Mouse (Mus musculus) left cerebral cortex, adult 18-20 months (tissue): ENCODE measurements around the gene Gpld1. TPM values are rescaled to one million over a fixed set of nuclear protein-coding genes. Genes with fewer than 3 reads are reported as not detected.

Experiments
- DNase-seq, 2 experiments: peaks; one replicate each; pipeline ENCODE4 v3.0.0; 2021 to 2022; ENCODE audit warnings: low spot score in 2 of 2, mixed read lengths in 1 of 2
- long read RNA-seq, 2 experiments: library from polyadenylated mRNA; stranded (forward); transcript quantifications; one replicate each; pipeline ENCODE4 v2.0.0; 2021
- total RNA-seq, 2 experiments: library from RNA; stranded (reverse); gene quantifications; 2 replicates each; pipeline ENCODE4 v1.2.3; 2021

Gene Gpld1
- 10 to 100 TPM; 19.5 to 22.3 TPM for total RNA-seq
- long read RNA-seq, experiment 1, full-length matches to known transcripts: 8 of 51 reads
- long read RNA-seq, experiment 1, partial matches to known transcripts: 30 of 51 reads
- long read RNA-seq, experiment 1, other reads (novel, unspliced or antisense): 13 of 51 reads
- long read RNA-seq, experiment 2, full-length matches to known transcripts: 2 of 28 reads
- long read RNA-seq, experiment 2, partial matches to known transcripts: 19 of 28 reads
- long read RNA-seq, experiment 2, other reads (novel, unspliced or antisense): 7 of 28 reads

GRCm38 (mm10) chr13:24942512-24943282 is at the start of gene Gpld1:
Gpld1 (plus strand) TSS chr13:24943152.
- peak; percentile 16 to 20 for DNase-seq

GRCm38 (mm10) chr13:24893880-24894279 is 49.1 kb upstream of the Gpld1 start:
- DNase-seq: no peak

DNA sequence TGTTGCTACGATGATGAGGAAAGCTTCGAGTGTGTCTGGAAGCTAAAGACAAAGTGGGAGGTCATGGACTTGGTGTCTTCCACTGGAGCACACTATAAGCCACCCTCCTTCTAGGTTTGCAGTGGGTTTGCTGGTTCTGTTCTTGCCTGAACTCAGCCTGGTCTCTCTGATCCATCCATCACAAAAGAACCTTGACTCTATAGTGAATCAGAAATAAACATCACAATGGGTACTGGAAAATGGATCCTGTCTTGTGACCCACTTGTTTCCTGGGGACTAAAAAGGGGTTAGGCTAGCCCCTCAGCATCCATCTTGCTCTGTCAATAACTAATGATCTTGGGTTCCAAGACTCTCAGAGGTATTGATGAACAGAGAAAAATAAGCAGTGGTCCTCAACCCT is 41.0 kb upstream of the Gpld1 start:
- DNase-seq: no peak

DNA sequence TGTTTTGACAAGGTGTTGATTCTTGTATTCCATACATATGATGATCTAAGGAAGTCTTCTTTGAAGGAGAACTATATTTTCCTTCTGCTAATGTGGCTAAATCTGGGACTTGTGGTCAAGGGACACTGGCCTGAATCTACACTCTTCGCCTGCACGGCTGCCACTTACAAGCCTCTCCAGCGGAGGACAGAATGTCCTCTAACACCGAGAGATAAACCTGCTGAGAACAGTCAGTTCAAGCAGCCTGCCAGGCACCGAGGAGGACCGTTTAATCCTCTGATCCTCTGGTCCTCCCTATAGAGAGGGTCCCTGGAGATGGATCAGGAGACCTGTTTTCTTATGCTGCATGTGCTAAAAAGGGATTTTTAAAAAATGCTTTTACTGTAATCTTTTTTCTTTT is 39.5 kb upstream of the Gpld1 start:
- no peak for DNase-seq

DNA sequence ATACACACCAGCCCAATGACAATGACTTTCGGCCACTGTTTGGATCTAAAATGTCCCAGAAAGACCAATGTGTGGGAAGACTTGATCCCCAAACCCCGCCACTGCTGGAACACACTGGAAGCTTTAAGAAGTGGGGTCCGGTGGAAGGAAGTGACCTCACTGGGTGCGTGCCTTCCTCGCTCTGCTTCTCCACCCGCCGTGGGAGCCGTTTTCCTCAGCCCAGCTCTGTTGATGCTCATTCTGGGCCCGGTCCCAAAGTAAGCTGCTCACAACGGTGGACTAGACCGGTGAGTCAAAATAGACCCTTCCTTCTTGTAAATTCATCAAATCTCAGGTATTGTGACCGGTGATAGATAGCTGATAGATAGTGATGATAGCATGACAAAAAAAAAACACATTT is 37.5 kb upstream of the Gpld1 start:
- DNase-seq: no peak

DNA sequence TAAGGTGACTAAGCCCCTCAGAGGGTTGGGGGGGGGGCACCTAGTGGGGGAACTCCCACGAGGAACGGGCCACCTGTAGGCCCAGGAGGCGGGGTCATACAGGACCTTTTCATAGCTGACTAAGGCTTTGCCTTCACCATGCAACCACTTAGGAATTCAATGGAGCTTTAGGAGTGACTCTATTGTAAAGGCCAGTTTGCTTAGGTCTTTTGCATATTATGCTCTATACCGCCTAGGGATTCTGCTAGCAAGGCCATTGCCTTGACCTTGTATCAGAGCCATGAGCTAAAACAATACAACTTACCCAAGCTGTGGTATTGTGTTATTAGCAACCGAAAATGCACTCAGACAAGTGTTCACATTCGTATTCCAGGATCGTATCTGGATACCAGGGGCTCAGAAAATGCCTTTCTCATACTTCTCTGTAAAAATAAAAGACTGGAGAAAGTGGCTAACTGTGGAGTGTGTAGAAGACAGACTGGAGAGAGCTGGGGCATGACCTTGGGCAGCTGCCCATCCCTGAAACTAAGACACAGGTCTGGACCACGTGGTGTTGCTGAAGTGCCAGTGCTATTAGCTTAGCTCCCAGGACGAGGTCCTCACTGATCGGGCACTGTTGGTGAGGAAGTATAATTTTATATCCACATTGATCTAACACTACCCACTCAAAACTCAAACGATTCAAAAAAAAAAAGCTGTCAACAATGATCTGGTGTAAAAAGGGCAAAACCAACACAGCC is 36.0 kb upstream of the Gpld1 start:
- DNase-seq: no peak

DNA sequence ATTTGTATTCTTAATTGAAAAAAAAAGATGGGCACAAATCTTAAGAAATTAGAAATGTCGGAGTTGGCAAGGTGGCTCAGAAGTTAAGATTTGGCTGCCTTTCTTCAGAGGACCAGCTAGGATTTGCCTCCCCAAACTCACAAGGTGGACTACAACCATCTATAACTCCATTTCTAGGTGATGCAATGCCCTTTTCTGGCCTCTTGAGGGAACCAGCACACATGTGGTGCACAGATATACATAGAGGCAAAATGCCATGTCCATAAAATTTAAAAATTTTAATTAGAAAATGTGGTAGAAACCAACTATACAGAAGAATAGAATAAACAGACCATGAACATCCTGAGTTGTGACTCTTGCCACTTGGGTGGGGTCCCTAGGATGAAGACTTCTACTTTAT is 33.8 kb upstream of the Gpld1 start:
- DNase-seq: no peak

GRCm38 (mm10) chr13:24913576-24913975 is 29.4 kb upstream of the Gpld1 start:
- no peak for DNase-seq

- no peak for DNase-seq
Observed at GRCm38 (mm10) chr13:24914915-24915314, 28.0 kb upstream of the Gpld1 start.

- DNase-seq: no peak
Observed at GRCm38 (mm10) chr13:24915831-24916230, 27.1 kb upstream of the Gpld1 start.

- peak; percentile 32 to 50 for DNase-seq
Observed at GRCm38 (mm10) chr13:24920333-24920977, 22.5 kb upstream of the Gpld1 start.

GRCm38 (mm10) chr13:24921281-24921680 is 21.7 kb upstream of the Gpld1 start:
- DNase-seq: no peak

GRCm38 (mm10) chr13:24923991-24924390 is 19.0 kb upstream of the Gpld1 start:
- DNase-seq: no peak

GRCm38 (mm10) chr13:24930591-24930990 is 12.4 kb upstream of the Gpld1 start:
- DNase-seq: no peak

GRCm38 (mm10) chr13:24933199-24933598 is 9.8 kb upstream of the Gpld1 start:
- DNase-seq: no peak

DNA sequence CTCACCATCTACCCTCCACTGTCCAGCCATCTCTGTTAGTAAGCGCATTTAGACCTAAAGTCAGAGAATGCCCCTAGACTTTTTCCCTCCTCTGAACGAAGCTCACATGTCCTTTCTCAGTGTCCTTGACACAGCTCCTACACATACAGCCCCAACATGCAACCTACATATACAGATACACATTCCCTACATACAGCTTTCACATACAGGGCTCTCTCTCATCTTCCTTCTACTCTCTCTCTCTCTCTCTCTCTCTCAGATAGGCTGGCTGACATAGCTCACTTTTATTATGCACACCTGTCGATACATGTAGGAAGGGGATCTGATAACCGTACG is 6.2 kb upstream of the Gpld1 start:
- no peak for DNase-seq

GRCm38 (mm10) chr13:24937108-24937838 is 5.7 kb upstream of the Gpld1 start, which contains the start of gene Aldh5a1:
Aldh5a1 (minus strand) TSS chr13:24937661.
- peak; percentile 76 to 86 for DNase-seq

- DNase-seq: no peak
Observed at GRCm38 (mm10) chr13:24937839-24938166, 5.1 kb upstream of the Gpld1 start.

DNA sequence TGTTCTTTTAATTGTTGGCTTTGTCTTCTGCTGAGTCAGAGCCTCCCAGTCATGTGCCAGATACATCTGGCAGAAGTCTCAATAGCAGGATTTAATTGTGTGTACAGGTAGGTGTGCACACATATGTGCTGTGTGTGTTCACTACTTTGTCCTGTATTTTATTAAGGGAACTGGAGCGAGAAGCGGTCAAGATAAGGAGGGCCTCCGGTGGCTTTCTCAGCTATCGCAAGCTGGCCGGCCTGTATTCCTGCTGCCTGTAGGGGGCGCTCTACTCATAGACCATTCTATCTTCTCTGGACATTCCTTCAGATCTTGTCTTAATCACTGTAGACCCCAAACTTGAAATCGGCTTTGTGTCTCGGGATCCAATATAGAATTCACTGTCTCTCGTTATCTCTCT is 4.3 kb upstream of the Gpld1 start:
- DNase-seq: peak; percentile 80 to 84

GRCm38 (mm10) chr13:24939472-24939871 is 3.5 kb upstream of the Gpld1 start:
- DNase-seq: no peak

DNA sequence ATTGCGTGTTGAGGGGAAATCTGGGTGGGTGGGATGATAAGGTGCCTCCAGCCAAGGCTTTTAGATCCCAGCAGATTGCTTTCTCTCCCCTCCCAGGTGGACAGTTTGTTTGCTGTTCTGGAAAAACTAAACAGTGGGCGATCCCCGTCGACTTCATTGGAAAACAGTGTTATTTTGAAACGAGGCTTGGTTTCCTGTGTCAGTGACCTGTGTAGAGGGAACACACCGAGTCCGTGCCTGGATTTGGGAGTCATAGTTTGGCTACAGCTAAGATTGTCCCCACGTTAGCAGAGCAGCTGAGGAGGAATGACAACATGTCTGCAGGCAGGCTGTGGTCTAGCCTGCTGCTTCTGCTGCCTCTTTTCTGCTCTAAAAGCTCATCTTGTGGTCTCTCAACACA is 351 bp downstream of the Gpld1 start:
- DNase-seq: no peak
